Mouse (Mus musculus): ENCODE data around the gene Ints11.

The Ints11 gene

GRCm38 (mm10) chr4:155848434-155849095 is 20.8 kb upstream of the Ints11 start:
- no peak for DNase-seq

- DNase-seq, result no peak
These were observed 20.0 kb upstream of the Ints11 start for GRCm38 (mm10) chr4:155849391-155849790.

GRCm38 (mm10) chr4:155849792-155850451 is 19.4 kb upstream of the Ints11 start:
- DNase-seq, result no peak

GRCm38 (mm10) chr4:155851368-155851767 is 18.0 kb upstream of the Ints11 start:
- DNase-seq, result no peak

GRCm38 (mm10) chr4:155851951-155852411 is 17.4 kb upstream of the Ints11 start:
- DNase-seq, result peak; percentile 76

- no peak for DNase-seq
These were observed 15.9 kb upstream of the Ints11 start for GRCm38 (mm10) chr4:155853421-155853820.

- DNase-seq, result no peak
These were observed 14.4 kb upstream of the Ints11 start for GRCm38 (mm10) chr4:155854991-155855390.

- DNase-seq, result no peak
These were observed 13.3 kb upstream of the Ints11 start for GRCm38 (mm10) chr4:155856071-155856470.

GRCm38 (mm10) chr4:155856881-155857280 is 12.5 kb upstream of the Ints11 start:
- no peak for DNase-seq

- peak; percentile 9 for DNase-seq
These were observed 10.0 kb upstream of the Ints11 start for GRCm38 (mm10) chr4:155859318-155859717.

GRCm38 (mm10) chr4:155861787-155862186 is 7.6 kb upstream of the Ints11 start:
- no peak for DNase-seq

GRCm38 (mm10) chr4:155863001-155863400 is 6.3 kb upstream of the Ints11 start, which contains the start of gene Tas1r3:
Tas1r3 (minus strand) TSS chr4:155863362.
- DNase-seq, result peak; percentile 21

- DNase-seq, result no peak
These were observed 590 bp upstream of the Ints11 start for GRCm38 (mm10) chr4:155868614-155869298.

- DNase-seq, result no peak
These were observed 2.1 kb downstream of the Ints11 start for GRCm38 (mm10) chr4:155871404-155871803.

GRCm38 (mm10) chr4:155883587-155883986 is 14.2 kb downstream of the Ints11 start:
- DNase-seq, result no peak

GRCm38 (mm10) chr4:155886330-155886729 is 17.0 kb downstream of the Ints11 start:
- DNase-seq, result no peak

GRCm38 (mm10) chr4:155887674-155888073 is 18.3 kb downstream of the Ints11 start:
- DNase-seq, result no peak

- DNase-seq, result no peak
These were observed 18.8 kb downstream of the Ints11 start for GRCm38 (mm10) chr4:155888181-155888580.

- DNase-seq, result peak; percentile 33
These were observed 20.0 kb downstream of the Ints11 start for GRCm38 (mm10) chr4:155889316-155889715.

- DNase-seq, result peak; percentile 43
These were observed 21.7 kb downstream of the Ints11 start for GRCm38 (mm10) chr4:155891011-155891471.

- peak; percentile 96 for DNase-seq
These were observed 22.2 kb downstream of the Ints11 start, which contains the start of the genes Pusl1 and Acap3 for GRCm38 (mm10) chr4:155891551-155892001. Pusl1 (minus strand) TSS chr4:155891781. Acap3 (plus strand) TSS chr4:155891822.

GRCm38 (mm10) chr4:155892017-155892416 is 22.7 kb downstream of the Ints11 start:
- peak; percentile 80 for DNase-seq
